Mouse (Mus musculus): Measurements from ENCODE around the gene Tshz2.

DNA sequence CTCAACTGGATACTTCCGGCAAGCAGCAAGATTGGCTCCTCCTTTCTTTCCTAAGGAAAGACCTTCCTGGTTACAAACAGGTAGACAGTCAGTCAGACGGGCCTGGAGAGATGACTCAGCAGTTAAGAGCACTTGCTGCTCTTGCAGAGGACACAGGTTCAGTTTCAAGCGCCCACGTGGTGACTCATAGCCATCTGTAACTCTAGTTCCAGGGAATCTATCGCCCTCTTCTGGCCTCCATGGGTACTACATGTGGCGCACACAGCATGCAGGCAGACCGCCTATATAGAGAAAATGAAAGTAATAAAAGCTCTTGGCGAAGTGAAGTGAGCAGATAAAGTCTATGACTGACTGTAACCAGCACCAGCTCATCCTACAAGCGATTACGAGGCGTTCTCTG lies 413.1 kb downstream of the Tshz2 start:
- TF ChIP-seq CTCF (IDR thresholded peaks at IDR 0.05; ENCODE audit: extremely low read depth, insufficient read depth, insufficient read length, insufficient replicate concordance) (peak; percentile 12; the same call in 1 of the 2 replicates), POLR2A (IDR thresholded peaks at IDR 0.05; ENCODE audit: low read depth, low read length) (no peak)

All from spleen, adult 2 months (tissue).